Mouse (Mus musculus): Measurements from ENCODE around the gene Daw1. TPM values are rescaled to one million over a fixed set of nuclear protein-coding genes. Genes with fewer than 3 reads are reported as not detected.

Daw1 gene
- polyA plus RNA-seq, 1 experiment from 2014 or later, result 0.13 TPM

- no peak for ATAC-seq (replicated peaks; ENCODE audit: insufficient number of reproducible peaks, insufficient read depth, low FRiP score, low read depth)
- no peak overlapping the region for H3K9ac ChIP-seq
- no peaks in the 10 kb centered on the region for H3K36me3 ChIP-seq
- no peak overlapping the region for H3K4me3 ChIP-seq
- H3K27ac ChIP-seq, result no peak overlapping the region
- H3K4me1 ChIP-seq (replicated peaks), result 0 out of 2 replicates have a peak, but pooled peaks cover 2% of the 10 kb centered on the region
- no peaks in the 10 kb centered on the region for H3K27me3 ChIP-seq
- H3K4me2 ChIP-seq, result no peak overlapping the region
- H3K9me3 ChIP-seq (replicated peaks), result no peaks in the 10 kb centered on the region
- WGBS, result 59% methylated on average over 1 of the region's 1 CpGs
Observed at GRCm38 (mm10) chr1:83209981-83210380, 50.4 kb downstream of the Daw1 start.

- Histone ChIP-seq H3K9ac (no peak overlapping the region), H3K4me3 (no peak overlapping the region), H3K9me3 (replicated peaks) (no peaks in the 10 kb centered on the region), H3K4me2 (no peak overlapping the region), H3K4me1 (replicated peaks) (no peaks in the 10 kb centered on the region), H3K27ac (no peak overlapping the region), H3K27me3 (no peaks in the 10 kb centered on the region), H3K36me3 (no peaks in the 10 kb centered on the region)
- WGBS, result 31% methylated on average over 1 of the region's 1 CpGs
- no peak for ATAC-seq (replicated peaks; ENCODE audit: insufficient number of reproducible peaks, insufficient read depth, low FRiP score, low read depth)
Observed at GRCm38 (mm10) chr1:83218260-83218659, 58.7 kb downstream of the Daw1 start.

GRCm38 (mm10) chr1:83223072-83223471 is 63.5 kb downstream of the Daw1 start:
- Histone ChIP-seq H3K4me1 (replicated peaks) (peaks cover 3% of the 10 kb centered on the region; the same call in 1 of the 2 replicates), H3K9me3 (replicated peaks) (no peaks in the 10 kb centered on the region), H3K27ac (no peak overlapping the region), H3K36me3 (no peaks in the 10 kb centered on the region), H3K4me2 (no peak overlapping the region), H3K9ac (no peak overlapping the region), H3K4me3 (no peak overlapping the region), H3K27me3 (no peaks in the 10 kb centered on the region)
- 57% methylated on average over 1 of the region's 1 CpGs for WGBS
- no peak for ATAC-seq (replicated peaks; ENCODE audit: insufficient number of reproducible peaks, insufficient read depth, low FRiP score, low read depth)

GRCm38 (mm10) chr1:83224423-83224960 is 64.9 kb downstream of the Daw1 start:
- Histone ChIP-seq H3K4me2 (no peak overlapping the region), H3K36me3 (no peaks in the 10 kb centered on the region), H3K27me3 (no peaks in the 10 kb centered on the region), H3K9ac (no peak overlapping the region), H3K4me3 (no peak overlapping the region), H3K4me1 (replicated peaks) (peaks cover 3% of the 10 kb centered on the region; the same call in 1 of the 2 replicates), H3K9me3 (replicated peaks) (no peaks in the 10 kb centered on the region), H3K27ac (no peak overlapping the region)
- no peak; the same call in 1 of the 2 replicates for ATAC-seq (replicated peaks; ENCODE audit: insufficient number of reproducible peaks, insufficient read depth, low FRiP score, low read depth)

- Histone ChIP-seq H3K9me3 (replicated peaks) (no peaks in the 10 kb centered on the region), H3K4me2 (no peak overlapping the region), H3K27ac (no peak overlapping the region), H3K36me3 (no peaks in the 10 kb centered on the region), H3K4me3 (no peak overlapping the region), H3K4me1 (replicated peaks) (peaks cover 3% of the 10 kb centered on the region; the same call in 1 of the 2 replicates), H3K27me3 (no peaks in the 10 kb centered on the region), H3K9ac (no peak overlapping the region)
- WGBS, result 76% methylated on average over 3 of the region's 3 CpGs
- ATAC-seq (replicated peaks; ENCODE audit: insufficient number of reproducible peaks, insufficient read depth, low FRiP score, low read depth), result no peak
Observed at GRCm38 (mm10) chr1:83227946-83228345, 68.4 kb downstream of the Daw1 start.

- Histone ChIP-seq H3K36me3 (no peaks in the 10 kb centered on the region), H3K4me3 (no peak overlapping the region), H3K9ac (no peak overlapping the region), H3K4me2 (no peak overlapping the region), H3K9me3 (replicated peaks) (no peaks in the 10 kb centered on the region), H3K27ac (no peak overlapping the region), H3K4me1 (replicated peaks) (no peaks in the 10 kb centered on the region), H3K27me3 (no peaks in the 10 kb centered on the region)
- no peak for ATAC-seq (replicated peaks; ENCODE audit: insufficient number of reproducible peaks, insufficient read depth, low FRiP score, low read depth)
- 79% methylated on average over 1 of the region's 1 CpGs for WGBS
Observed at GRCm38 (mm10) chr1:83248235-83248746, 88.7 kb downstream of the Daw1 start.

- ATAC-seq (replicated peaks; ENCODE audit: insufficient number of reproducible peaks, insufficient read depth, low FRiP score, low read depth), result no peak
Observed at GRCm38 (mm10) chr1:83251746-83252145, 92.2 kb downstream of the Daw1 start.

More at GRCm38 (mm10) chr1:83251746-83252145, 92.2 kb downstream of the Daw1 start:
- H3K27ac ChIP-seq, result no peak overlapping the region
- H3K4me1 ChIP-seq (replicated peaks), result no peaks in the 10 kb centered on the region
- H3K27me3 ChIP-seq, result no peaks in the 10 kb centered on the region
- no peak overlapping the region for H3K4me3 ChIP-seq
- no peak overlapping the region for H3K9ac ChIP-seq
- WGBS, result 68% methylated on average over 1 of the region's 1 CpGs
- H3K4me2 ChIP-seq, result no peak overlapping the region
- no peaks in the 10 kb centered on the region for H3K36me3 ChIP-seq
- no peaks in the 10 kb centered on the region for H3K9me3 ChIP-seq (replicated peaks)

Other genes with a start within 250 kb of the Daw1 start
- gene A030005L19Rik, start 246.4 kb upstream of the Daw1 start, polyA plus RNA-seq (2015; fragmentation: Nextera tagmentation; extraction: Ambion mirVana), result 0.26 TPM in 1 of 2 replicates, not detected in the other
- not detected in 2 replicates for gene A030014E15Rik, start 234.8 kb upstream of the Daw1 start, polyA plus RNA-seq (2015; fragmentation: Nextera tagmentation; extraction: Ambion mirVana)
- gene Gm6217, start 228.4 kb upstream of the Daw1 start, polyA plus RNA-seq (2015; fragmentation: Nextera tagmentation; extraction: Ambion mirVana), result not detected in 2 replicates
- not detected in 2 replicates for gene A030003K21Rik, start 216.4 kb upstream of the Daw1 start, polyA plus RNA-seq (2015; fragmentation: Nextera tagmentation; extraction: Ambion mirVana)
- gene Gm7544, start 203.7 kb upstream of the Daw1 start, polyA plus RNA-seq (2015; fragmentation: Nextera tagmentation; extraction: Ambion mirVana), result not detected in 2 replicates
- gene Gm47955, start 199.5 kb upstream of the Daw1 start, polyA plus RNA-seq (2015; fragmentation: Nextera tagmentation; extraction: Ambion mirVana), result not detected in 2 replicates
- gene Gm47959, start 159.2 kb upstream of the Daw1 start, polyA plus RNA-seq (2015; fragmentation: Nextera tagmentation; extraction: Ambion mirVana), result not detected in 2 replicates
- gene Slc19a3, start 121.3 kb upstream of the Daw1 start, polyA plus RNA-seq (2015; fragmentation: Nextera tagmentation; extraction: Ambion mirVana), result 1.7 and 2.0 TPM in 2 replicates
- gene Krtap28-10, start 117.3 kb upstream of the Daw1 start, polyA plus RNA-seq (2015; fragmentation: Nextera tagmentation; extraction: Ambion mirVana), result not detected in 2 replicates
- gene Gm47969, start 114.8 kb upstream of the Daw1 start, polyA plus RNA-seq (2015; fragmentation: Nextera tagmentation; extraction: Ambion mirVana), result not detected in 2 replicates
- not detected in 2 replicates for gene A030005K14Rik, start 100.4 kb upstream of the Daw1 start, polyA plus RNA-seq (2015; fragmentation: Nextera tagmentation; extraction: Ambion mirVana)
- not detected in 2 replicates for gene Krtap28-13, start 98.8 kb upstream of the Daw1 start, polyA plus RNA-seq (2015; fragmentation: Nextera tagmentation; extraction: Ambion mirVana)
- gene Ccl20, start 43.0 kb upstream of the Daw1 start, polyA plus RNA-seq (2015; fragmentation: Nextera tagmentation; extraction: Ambion mirVana), result not detected in 2 replicates
- 8.5 and 8.9 TPM in 2 replicates for gene Sphkap, start 248.4 kb downstream of the Daw1 start, polyA plus RNA-seq (2015; fragmentation: Nextera tagmentation; extraction: Ambion mirVana)